Mouse (Mus musculus) heart, adult 2 months (tissue): ENCODE data around the gene Ttyh3.

ENCODE experiments used
- CTCF ChIP-seq: fragments of 200-600 bp; IDR thresholded peaks from 2 replicates; pipeline ENCODE4 v1.8.1; 2022; ENCODE audit warnings: antibody characterized with exemption, mild to moderate bottlenecking, moderate library complexity
- EP300 ChIP-seq: fragments of 200-500 bp; IDR thresholded peaks from 2 replicates; pipeline ENCODE4 v1.6.1; 2011; ENCODE audit warnings: low read depth, low read length, control low read depth; ENCODE audit not compliant: insufficient read depth
- POLR2A ChIP-seq: fragments of 200-500 bp; IDR thresholded peaks from 2 replicates; pipeline ENCODE4 v1.6.1; 2011; ENCODE audit warnings: mild to moderate bottlenecking, low read depth, low read length, control low read depth; ENCODE audit not compliant: insufficient read depth

DNA sequence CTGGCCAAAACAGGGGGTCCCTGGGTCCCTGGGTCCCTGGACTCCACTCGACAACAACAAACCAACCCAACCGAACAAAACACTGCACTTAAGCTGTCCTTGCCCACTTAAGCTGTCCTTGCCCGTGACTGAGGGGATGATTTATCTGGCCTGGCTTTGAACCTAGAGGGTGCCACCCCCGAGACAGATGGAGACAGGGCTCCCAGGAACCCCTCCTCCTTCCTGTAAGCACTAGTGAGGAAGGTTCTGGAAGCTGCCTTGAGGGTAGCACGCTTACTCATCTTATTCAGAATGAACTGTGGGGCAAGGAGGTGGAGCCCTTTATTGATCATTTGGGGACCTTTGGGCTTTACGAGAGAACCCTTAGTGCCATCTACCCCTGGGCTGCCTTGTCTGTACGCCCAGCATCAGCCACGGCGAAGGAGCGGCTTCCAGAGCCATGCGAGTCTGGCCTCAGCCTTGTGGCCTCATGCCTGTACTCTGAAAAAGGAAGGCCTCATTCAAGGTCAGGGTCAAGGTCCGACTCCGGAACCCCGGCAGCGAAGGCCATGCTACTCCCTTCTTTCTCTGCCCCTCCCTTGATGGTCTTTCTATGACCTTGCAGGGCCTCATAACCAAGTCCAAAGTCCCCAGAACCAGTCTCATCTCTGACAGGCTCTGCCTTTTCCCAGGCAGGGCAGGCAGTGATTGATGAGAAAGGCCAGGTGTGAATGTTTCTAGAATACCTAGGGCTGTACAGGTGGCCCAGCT, 5.4 kb upstream of the Ttyh3 start:
- TF ChIP-seq POLR2A, result no peak
- TF ChIP-seq CTCF, result no peak
- TF ChIP-seq EP300, result no peak
